Mouse (Mus musculus): ENCODE data around the gene Heca.

Gene Heca

GRCm38 (mm10) chr10:17880724-17881123 is 67.1 kb downstream of the Heca start:
- no peak for DNase-seq (ENCODE audit: low read depth, low spot score)

DNA sequence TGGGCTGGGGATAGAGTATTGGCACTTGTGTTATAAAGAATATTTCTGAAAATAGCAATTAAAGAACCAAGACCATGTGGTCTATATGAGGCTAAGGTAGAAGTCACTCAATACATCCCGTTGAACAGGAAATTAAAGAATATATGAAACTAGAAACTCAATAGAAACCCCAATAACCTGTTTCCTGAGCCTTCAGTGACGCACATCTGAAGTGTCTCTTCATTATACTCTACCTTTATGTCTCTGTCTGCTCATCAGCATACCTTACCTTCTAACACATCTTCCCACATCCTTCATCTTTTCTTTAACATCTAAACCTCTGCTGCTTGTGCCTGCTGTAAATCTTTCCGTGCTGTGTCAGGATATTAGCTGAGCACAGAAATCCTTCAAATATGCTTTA is 67.8 kb downstream of the Heca start:
- no peak for DNase-seq (ENCODE audit: low read depth, low spot score)

- DNase-seq (ENCODE audit: low read depth, low spot score), result no peak
Observed at GRCm38 (mm10) chr10:17878002-17878919, 69.6 kb downstream of the Heca start.

- peak; percentile 74 for DNase-seq (ENCODE audit: low read depth, low spot score)
Observed at GRCm38 (mm10) chr10:17869822-17870662, 77.8 kb downstream of the Heca start.

DNA sequence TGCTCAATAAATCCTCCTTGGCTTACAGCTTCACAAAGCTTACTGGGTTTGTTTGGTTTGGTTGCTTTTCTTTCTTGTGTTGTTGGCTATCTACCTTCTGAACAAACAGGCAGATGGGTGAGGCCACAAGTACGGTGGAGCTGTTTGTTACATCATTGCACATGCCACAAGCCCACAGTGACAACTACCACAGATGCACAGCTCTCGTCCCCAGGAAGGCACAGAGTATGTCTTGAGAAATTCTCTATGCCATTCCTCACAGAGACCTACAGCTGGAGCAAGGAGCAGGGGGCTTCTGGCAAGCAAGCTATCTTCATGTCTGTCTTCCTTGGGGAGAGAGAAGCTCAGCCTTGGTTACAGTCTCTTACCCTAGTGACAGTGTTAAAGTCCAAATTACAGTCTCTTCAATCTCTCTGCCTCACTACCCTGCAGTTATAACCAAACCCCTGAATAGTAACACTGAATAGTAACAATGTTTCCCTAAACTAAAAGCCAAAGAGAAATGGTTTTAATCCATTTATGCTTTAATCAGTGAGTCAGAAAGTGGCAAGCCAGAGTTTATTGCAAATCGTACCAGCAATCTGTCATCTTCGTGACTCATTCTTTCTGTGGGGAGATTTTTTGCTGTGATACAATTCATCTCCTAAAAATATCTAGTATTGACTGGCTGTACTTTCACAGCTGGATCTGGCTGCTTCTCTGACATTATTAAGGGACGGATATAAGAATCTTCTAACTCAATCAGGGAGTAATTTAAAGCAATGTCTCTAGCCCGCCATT is 87.0 kb downstream of the Heca start:
- DNase-seq (ENCODE audit: low read depth, low spot score), result no peak

- no peak for DNase-seq (ENCODE audit: low read depth, low spot score)
Observed at GRCm38 (mm10) chr10:17857647-17858261, 90.1 kb downstream of the Heca start.

GRCm38 (mm10) chr10:17844781-17845537 is 102.9 kb downstream of the Heca start:
- DNase-seq (ENCODE audit: low read depth, low spot score), result no peak

DNA sequence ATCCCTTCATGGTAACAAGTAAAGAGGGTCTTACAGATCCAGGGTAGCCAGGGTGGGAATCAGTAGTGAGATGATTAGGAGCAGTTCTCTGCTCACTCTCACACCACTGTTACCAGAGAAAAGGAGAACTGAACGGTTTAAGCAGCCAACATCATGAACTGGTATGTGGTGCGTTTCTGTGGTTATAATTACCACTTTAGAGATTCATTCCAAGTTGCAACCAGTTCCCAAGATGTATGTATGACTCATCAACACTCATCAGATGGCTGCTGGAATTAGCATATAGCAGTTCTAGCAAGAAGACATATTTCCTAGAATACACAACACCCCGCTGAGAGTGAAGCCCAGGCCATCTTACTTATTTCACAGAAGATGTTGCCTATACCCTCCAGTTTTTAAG is 105.8 kb downstream of the Heca start:
- no peak for DNase-seq (ENCODE audit: low read depth, low spot score)

DNA sequence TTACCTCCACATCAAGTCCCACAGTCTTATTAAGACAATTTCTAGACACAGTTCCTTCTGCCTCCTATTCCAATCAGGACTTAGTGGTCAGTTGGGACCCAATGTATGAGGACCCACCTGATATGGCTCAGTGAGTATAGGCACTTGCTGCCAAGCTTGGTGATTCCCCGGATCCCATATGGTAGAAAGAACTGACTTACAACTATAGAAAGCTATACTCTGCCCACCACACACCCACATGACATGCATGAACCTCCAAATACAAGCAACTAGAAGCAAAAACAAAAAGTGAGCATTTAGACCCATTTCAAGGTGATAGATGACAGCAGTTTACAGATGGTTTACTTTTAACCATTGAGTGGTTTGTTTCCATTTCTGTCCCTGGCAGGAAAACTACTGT is 111.6 kb downstream of the Heca start:
- DNase-seq (ENCODE audit: low read depth, low spot score), result no peak

DNA sequence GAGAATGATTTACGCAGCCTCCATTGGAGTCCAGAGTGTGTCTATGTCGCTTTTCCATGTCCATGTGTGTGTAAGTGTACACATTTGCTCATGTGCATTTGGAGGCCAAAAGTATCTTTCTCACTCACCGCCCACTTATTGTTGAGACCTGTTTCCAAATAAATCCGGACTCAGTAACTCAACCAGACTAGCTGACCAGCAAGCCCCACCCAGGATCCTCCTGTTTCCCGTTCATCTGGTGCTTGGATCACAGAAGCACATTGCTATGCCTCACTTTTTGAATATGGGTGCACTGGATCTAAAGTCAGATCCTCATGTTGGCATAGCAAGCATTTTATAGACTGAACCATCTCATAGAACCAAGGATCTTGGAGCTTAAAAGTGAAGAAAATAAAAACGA is 112.8 kb downstream of the Heca start:
- no peak for DNase-seq (ENCODE audit: low read depth, low spot score)

- peak; percentile 30 for DNase-seq (ENCODE audit: low read depth, low spot score)
Observed at GRCm38 (mm10) chr10:17831041-17831440, 116.8 kb downstream of the Heca start.

DNA sequence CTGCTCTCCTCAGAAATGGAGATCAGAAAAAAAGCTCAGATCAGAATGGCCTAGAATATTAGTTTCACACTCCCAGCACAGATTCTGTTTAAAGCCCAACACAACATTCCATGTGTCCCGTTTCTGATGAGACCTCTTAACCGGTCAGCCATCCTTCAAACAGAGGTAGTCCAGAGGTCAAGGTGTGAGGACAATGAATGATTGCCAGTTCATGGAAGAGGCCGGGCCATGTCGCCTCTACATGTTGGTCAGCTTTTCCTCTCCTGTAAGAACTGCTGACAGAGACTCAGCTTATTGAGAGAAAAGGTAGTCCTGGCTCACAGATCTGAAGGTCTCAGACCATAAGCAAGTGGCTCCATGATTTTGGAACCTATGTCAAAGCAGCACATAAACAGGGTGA is 118.7 kb downstream of the Heca start:
- DNase-seq (ENCODE audit: low read depth, low spot score), result no peak

- DNase-seq (ENCODE audit: low read depth, low spot score), result peak; percentile 45
Observed at GRCm38 (mm10) chr10:17827391-17827790, 120.5 kb downstream of the Heca start.

- peak; percentile 19 for DNase-seq (ENCODE audit: low read depth, low spot score)
Observed at GRCm38 (mm10) chr10:17820422-17820821, 127.4 kb downstream of the Heca start.
